Mouse (Mus musculus) midbrain, embryonic 11.5 days (tissue): ENCODE results near the gene Tesk1. TPM values are rescaled to one million over a fixed set of nuclear protein-coding genes. Genes with fewer than 3 reads are reported as not detected.

ENCODE experiments used
- ATAC-seq: fragments of 200-750 bp; cut with Nextera tagmentation; 2 replicates; pipeline ENCODE4 v1.8.0; 2017; ENCODE audit warnings: moderate TSS enrichment, moderate library complexity; ENCODE audit not compliant: low FRiP score
- DNase-seq: peaks from one replicate; pipeline ENCODE4 v3.0.0; 2015; ENCODE audit warnings: low spot score; ENCODE audit errors: missing footprints
- H3K27ac ChIP-seq: fragments of 300-500 bp; sonication (generic); 2 replicates; pipeline ENCODE4 v1.5.1; 2014; ENCODE audit warnings: low read depth, low read length
- H3K27me3 ChIP-seq: fragments of 300-500 bp; sonication (generic); 2 replicates; pipeline ENCODE4 v1.6.1; 2014; ENCODE audit warnings: mild to moderate bottlenecking, low read length, moderate library complexity, mixed read lengths; ENCODE audit not compliant: control insufficient read depth, insufficient read depth
- H3K36me3 ChIP-seq: fragments of 300-500 bp; sonication (generic); 2 replicates; pipeline ENCODE4 v1.6.1; 2014; ENCODE audit warnings: mild to moderate bottlenecking, low read length, moderate library complexity, mixed read lengths; ENCODE audit not compliant: control insufficient read depth, insufficient read depth
- H3K4me1 ChIP-seq: fragments of 300-500 bp; sonication (generic); 2 replicates; pipeline ENCODE4 v1.6.1; 2014; ENCODE audit warnings: low read length; ENCODE audit not compliant: control insufficient read depth, insufficient read depth
- H3K4me2 ChIP-seq: fragments of 300-500 bp; sonication (generic); 2 replicates; pipeline ENCODE4 v1.6.1; 2014; ENCODE audit warnings: mild to moderate bottlenecking, moderate library complexity
- H3K4me3 ChIP-seq: fragments of 300-500 bp; sonication (generic); 2 replicates; pipeline ENCODE4 v1.5.1; 2014; ENCODE audit warnings: low read depth, low read length
- H3K9ac ChIP-seq: fragments of 300-500 bp; sonication (generic); 2 replicates; pipeline ENCODE4 v1.6.1; 2014; ENCODE audit warnings: low read length
- H3K9me3 ChIP-seq: fragments of 300-500 bp; sonication (generic); 2 replicates; pipeline ENCODE4 v1.6.1; 2016; ENCODE audit warnings: low read length; ENCODE audit not compliant: control insufficient read depth
- WGBS: fragments of 180-500 bp; shearing (Covaris S2); extraction: QIAGEN DNeasy Blood & Tissue Kit; methylation state at CpG from one replicate; pipeline ENCODE4 v1.1.7; 2014; 5-methylcytosine and 5-hydroxymethylcytosine counted together
- polyA plus RNA-seq: library from polyadenylated mRNA; unstranded; fragments of >200 nt; fragmentation: Nextera tagmentation; extraction: Ambion mirVana; gene quantifications from 2 replicates; pipeline ENCODE4 v1.2.1, GENCODE M21; 2014

Tesk1 gene
- polyA plus RNA-seq = 7.2 and 7.3 TPM in 2 replicates

DNA sequence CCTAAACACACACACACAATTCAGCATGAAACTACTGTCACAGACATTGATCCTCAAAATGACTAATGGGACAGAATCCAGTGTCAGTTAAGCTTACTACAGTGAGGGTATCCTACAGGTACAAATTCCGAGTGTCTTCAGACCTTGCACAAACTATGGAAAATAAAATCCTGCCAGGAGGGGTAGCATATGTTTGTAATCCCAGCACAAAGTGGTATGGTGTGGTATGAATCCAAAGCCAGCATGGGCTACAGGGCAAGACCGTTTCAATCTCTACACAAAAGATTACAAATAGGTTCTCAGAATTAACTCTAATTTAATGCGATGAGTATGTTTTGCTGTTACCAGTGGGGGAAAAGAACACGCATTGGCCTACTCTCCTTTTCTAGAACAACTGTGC lies at the start of gene Tesk1:
Tesk1 (plus strand) TSS at position 301 of the 400 bp plus-strand sequence.
- ATAC-seq = peak; percentile 2

DNA sequence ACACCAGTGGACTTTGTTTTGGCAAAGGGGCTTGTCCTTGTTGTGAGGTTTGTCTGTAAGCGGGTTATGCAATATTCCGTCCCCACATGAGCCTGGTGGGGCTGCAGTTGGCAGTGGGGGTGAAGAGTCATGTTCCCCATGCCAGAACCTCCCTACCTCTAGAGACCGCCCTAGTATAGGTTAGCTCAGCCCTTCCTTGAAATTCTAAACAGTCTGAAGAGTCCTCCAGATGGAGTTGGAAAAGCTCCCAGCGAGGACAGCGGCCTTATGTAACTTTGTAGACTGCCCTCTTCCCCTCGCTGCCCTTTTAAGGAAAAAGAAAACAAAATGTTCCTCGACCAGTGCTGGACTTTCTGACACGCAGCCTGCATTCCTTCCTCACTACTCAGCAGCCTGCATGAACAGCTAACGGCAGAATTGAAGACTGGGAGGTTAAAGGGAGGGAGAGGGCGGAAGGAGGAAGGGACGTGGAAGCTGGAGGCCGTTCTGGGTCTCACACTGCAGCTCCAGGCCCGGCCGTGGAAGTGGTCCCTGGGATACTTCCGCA lies 47.3 kb upstream of the Tesk1 start:
- Histone ChIP-seq H3K36me3 (no peaks in the 10 kb centered on the region), H3K4me1 (peaks cover 7% of the 10 kb centered on the region; the same call in 1 of the 2 replicates), H3K4me2 (no peak overlapping the region), H3K27ac (no peak overlapping the region), H3K27me3 (no peaks in the 10 kb centered on the region), H3K9ac (no peak overlapping the region), H3K4me3 (no peak overlapping the region), H3K9me3 (no peaks in the 10 kb centered on the region)
- DNase-seq (no peak), ATAC-seq (no peak)
- WGBS = 69% methylated on average over 15 of the region's 15 CpGs

More for the DNA sequence above, at the start of gene Tesk1:
- H3K4me1 ChIP-seq = peaks cover 8% of the 10 kb centered on the region
- WGBS = 29% methylated on average over 4 of the region's 4 CpGs
- H3K9me3 ChIP-seq = no peaks in the 10 kb centered on the region
- H3K36me3 ChIP-seq = peaks cover 8% of the 10 kb centered on the region; the same call in 1 of the 2 replicates
- H3K4me2 ChIP-seq = peak within 1 kb of the TSS; percentile 91
- peak within 1 kb of the TSS; percentile 93 for H3K9ac ChIP-seq
- H3K27ac ChIP-seq = peak within 1 kb of the TSS; percentile 75
- H3K4me3 ChIP-seq = peak within 1 kb of the TSS; percentile 97
- DNase-seq = no peak
- no peaks in the 10 kb centered on the region for H3K27me3 ChIP-seq

GRCm38 (mm10) chr4:43395147-43395546 lies 46.6 kb upstream of the Tesk1 start:
- Histone ChIP-seq H3K27me3 (no peaks in the 10 kb centered on the region), H3K4me1 (peaks cover 7% of the 10 kb centered on the region; the same call in 1 of the 2 replicates), H3K4me2 (no peak overlapping the region), H3K27ac (no peak overlapping the region), H3K36me3 (no peaks in the 10 kb centered on the region), H3K9me3 (no peaks in the 10 kb centered on the region), H3K9ac (no peak overlapping the region), H3K4me3 (no peak overlapping the region)
- 93% methylated on average over 5 of the region's 5 CpGs for WGBS
- no peak for DNase-seq
- ATAC-seq = no peak

- 81% methylated on average over 9 of the region's 9 CpGs for WGBS
- no peak for DNase-seq
- Histone ChIP-seq H3K27me3 (no peaks in the 10 kb centered on the region), H3K9ac (no peak overlapping the region), H3K4me1 (peaks cover 9% of the 10 kb centered on the region), H3K9me3 (no peaks in the 10 kb centered on the region), H3K36me3 (no peaks in the 10 kb centered on the region), H3K27ac (no peak overlapping the region), H3K4me3 (no peak overlapping the region), H3K4me2 (no peak overlapping the region)
- ATAC-seq = no peak
Measured at GRCm38 (mm10) chr4:43395836-43396235, 45.9 kb upstream of the Tesk1 start.

GRCm38 (mm10) chr4:43396381-43396780 lies 45.4 kb upstream of the Tesk1 start:
- ATAC-seq (no peak), DNase-seq (no peak)
- H3K9ac ChIP-seq = no peak overlapping the region
- H3K9me3 ChIP-seq = no peaks in the 10 kb centered on the region
- H3K4me3 ChIP-seq = no peak overlapping the region
- WGBS = 91% methylated on average over 5 of the region's 5 CpGs
- no peak overlapping the region for H3K27ac ChIP-seq
- H3K4me2 ChIP-seq = no peak overlapping the region
- peaks cover 11% of the 10 kb centered on the region for H3K4me1 ChIP-seq
- no peaks in the 10 kb centered on the region for H3K27me3 ChIP-seq
- no peaks in the 10 kb centered on the region for H3K36me3 ChIP-seq

DNA sequence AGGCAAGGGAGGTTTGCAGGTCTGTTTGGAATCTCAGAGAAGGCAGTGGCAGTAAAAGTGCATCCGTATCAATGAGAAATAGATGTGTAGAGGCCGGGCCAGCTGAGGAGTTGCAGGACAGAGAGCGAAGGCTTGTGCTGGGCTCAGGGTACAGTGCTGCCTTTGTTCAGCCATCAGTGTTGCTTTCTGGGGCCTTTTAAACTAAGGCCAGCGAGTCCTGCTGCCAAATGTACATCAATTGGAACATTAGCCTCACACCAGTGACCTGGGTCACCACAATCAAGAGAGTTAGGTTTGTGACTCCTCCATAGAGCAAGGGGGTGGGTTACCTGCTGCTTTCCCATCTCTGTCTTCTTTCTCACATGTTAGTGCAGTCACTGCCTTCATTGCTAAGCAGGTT lies 43.7 kb upstream of the Tesk1 start:
- Histone ChIP-seq H3K4me3 (no peak overlapping the region), H3K9me3 (no peaks in the 10 kb centered on the region), H3K27ac (no peak overlapping the region), H3K27me3 (no peaks in the 10 kb centered on the region), H3K4me2 (no peak overlapping the region), H3K36me3 (no peaks in the 10 kb centered on the region), H3K4me1 (peaks cover 11% of the 10 kb centered on the region), H3K9ac (no peak overlapping the region)
- DNase-seq (no peak), ATAC-seq (no peak)
- 83% methylated on average over 4 of the region's 4 CpGs for WGBS

GRCm38 (mm10) chr4:43398829-43399331 lies 42.9 kb upstream of the Tesk1 start:
- no peaks in the 10 kb centered on the region for H3K27me3 ChIP-seq
- peaks cover 11% of the 10 kb centered on the region for H3K4me1 ChIP-seq
- no peaks in the 10 kb centered on the region for H3K36me3 ChIP-seq
- no peak overlapping the region for H3K4me3 ChIP-seq
- no peak overlapping the region for H3K4me2 ChIP-seq
- ATAC-seq (no peak), DNase-seq (peak; percentile 72)
- H3K27ac ChIP-seq = no peak overlapping the region
- WGBS = 75% methylated on average over 17 of the region's 17 CpGs
- no peaks in the 10 kb centered on the region for H3K9me3 ChIP-seq
- H3K9ac ChIP-seq = no peak overlapping the region

DNA sequence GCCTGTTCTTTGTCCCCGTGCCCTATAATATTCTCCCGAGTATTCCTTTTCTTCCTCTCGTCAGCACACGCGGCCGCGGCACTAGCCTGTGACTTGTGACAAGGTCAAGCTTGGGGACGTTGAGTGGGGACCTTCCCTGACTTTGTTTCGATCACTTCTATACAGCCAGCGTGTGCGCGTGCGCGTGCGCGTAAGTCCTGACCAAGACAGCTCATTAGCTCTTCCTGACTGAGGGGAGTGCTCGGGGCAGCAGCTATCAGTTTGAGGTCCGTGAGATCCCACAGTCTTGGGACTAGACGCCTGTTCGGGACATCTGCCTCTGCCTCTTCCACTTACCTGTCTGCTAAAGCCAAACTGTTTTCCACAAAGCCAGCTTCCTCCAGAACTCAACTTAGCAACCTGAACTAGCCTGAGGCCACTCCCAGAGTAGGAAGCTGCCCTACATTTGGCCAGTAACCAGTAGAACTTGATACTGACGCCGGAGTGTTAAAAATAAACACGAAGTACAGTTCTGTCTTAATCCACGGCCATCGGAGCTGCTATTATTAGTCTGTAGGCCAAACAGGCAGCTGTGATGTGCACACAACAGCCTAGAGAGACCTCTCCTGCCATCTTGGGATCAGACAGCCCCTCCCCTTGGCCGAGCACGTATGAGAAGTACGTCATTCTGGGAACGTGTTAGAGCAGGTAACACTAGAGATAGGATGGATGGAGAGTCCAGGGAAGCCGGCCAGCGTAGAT lies 42.2 kb upstream of the Tesk1 start:
- Histone ChIP-seq H3K4me1 (peaks cover 11% of the 10 kb centered on the region), H3K4me2 (no peak overlapping the region), H3K9ac (no peak overlapping the region), H3K27me3 (no peaks in the 10 kb centered on the region), H3K27ac (no peak overlapping the region), H3K36me3 (no peaks in the 10 kb centered on the region), H3K4me3 (no peak overlapping the region), H3K9me3 (no peaks in the 10 kb centered on the region)
- DNase-seq (peak; percentile 82), ATAC-seq (no peak)
- 87% methylated on average over 31 of the region's 31 CpGs for WGBS

GRCm38 (mm10) chr4:43400976-43401375 lies 40.8 kb upstream of the Tesk1 start:
- H3K27me3 ChIP-seq = no peaks in the 10 kb centered on the region
- WGBS = 28% methylated on average over 10 of the region's 10 CpGs
- 0 out of 2 replicates have a peak overlapping the region, but pooled peaks have one; percentile 40 for H3K9ac ChIP-seq
- no peaks in the 10 kb centered on the region for H3K36me3 ChIP-seq
- no peak overlapping the region for H3K4me3 ChIP-seq
- DNase-seq = peak; percentile 79
- H3K27ac ChIP-seq = no peak overlapping the region
- peaks cover 15% of the 10 kb centered on the region for H3K4me1 ChIP-seq
- ATAC-seq = 0 out of 2 replicates have a peak, but pooled peaks have one; percentile 35
- H3K4me2 ChIP-seq = no peak overlapping the region
- H3K9me3 ChIP-seq = no peaks in the 10 kb centered on the region
